Mouse (Mus musculus): ENCODE data around the gene Sugp1.

- no peak for TF ChIP-seq POLR2AphosphoS2 (IDR thresholded peaks at IDR 0.05; ENCODE audit: insufficient read length, low read depth)
- no peak for TF ChIP-seq TCF12 (IDR thresholded peaks at IDR 0.05; ENCODE audit: insufficient read depth, poor library complexity, severe bottlenecking)
These were observed 37.4 kb upstream of the Sugp1 start for GRCm38 (mm10) chr8:70005178-70005577.
